25 mouse cellular contexts compared by ENCODE assay signal in genomic region chr6:119412588-119412987, GRCm38 (mm10).
"Had no signal": no experiment of that assay in that cellular context is flagged by ENCODE, and none has a peak within 500 bp of the region (broad histone marks: within the 10 kb centered on the region; RNA-seq: fewer than 3 reads in every experiment).

No protein-coding gene starts in this region.

- H3K36me3 ChIP-seq: heart, embryonic 13.5 days; heart, embryonic 15.5 days; hindbrain, embryonic 13.5 days; hindbrain, embryonic 15.5 days; limb, embryonic 10.5 days; limb, embryonic 12.5 days; liver, embryonic 13.5 days; liver, embryonic 15.5 days had no signal

- DNase-seq: gastrocnemius, adult 2 months; gastrocnemius, postnatal 10 days; gastrocnemius, postnatal 25 days; heart, adult 18-20 months; heart, postnatal 14 days; heart, postnatal 36 days; kidney, adult 18-20 months; kidney, adult 8-10 months; kidney, postnatal 10 days; kidney, postnatal 25 days; kidney, postnatal 4 days; liver; liver, embryonic 13.5 days; liver, postnatal 0 days had no signal

- H3K27me3 ChIP-seq: heart, embryonic 13.5 days; heart, embryonic 15.5 days; hindbrain, embryonic 13.5 days; hindbrain, embryonic 15.5 days; limb, embryonic 12.5 days; liver, embryonic 13.5 days; liver, embryonic 15.5 days had no signal

- H3K9me3 ChIP-seq: heart, embryonic 13.5 days; heart, embryonic 15.5 days; hindbrain, embryonic 13.5 days; hindbrain, embryonic 15.5 days; limb, embryonic 10.5 days; limb, embryonic 12.5 days; liver, embryonic 13.5 days; liver, embryonic 15.5 days had no signal

- H3K4me1 ChIP-seq: hindbrain, embryonic 15.5 days had no signal

- H3K9ac ChIP-seq: heart, embryonic 13.5 days; heart, embryonic 15.5 days; hindbrain, embryonic 13.5 days; hindbrain, embryonic 15.5 days; limb, embryonic 12.5 days; liver, embryonic 13.5 days; liver, embryonic 15.5 days; liver, postnatal 0 days had no signal

- ATAC-seq: hindbrain, postnatal 0 days; liver, postnatal 0 days had no signal

- H3K4me3 ChIP-seq: gastrocnemius, adult 2 months; heart, embryonic 13.5 days; heart, embryonic 15.5 days; hindbrain, embryonic 13.5 days; hindbrain, embryonic 15.5 days; layer of hippocampus, adult 2 months; left cerebral cortex, adult 2 months; limb, embryonic 10.5 days; limb, embryonic 12.5 days; liver, embryonic 13.5 days; liver, embryonic 15.5 days had no signal

- H3K27ac ChIP-seq: gastrocnemius, adult 2 months; heart, embryonic 13.5 days; heart, embryonic 15.5 days; hindbrain, embryonic 13.5 days; hindbrain, embryonic 15.5 days; hindbrain, postnatal 0 days; layer of hippocampus, adult 2 months; left cerebral cortex, adult 2 months; limb, embryonic 10.5 days; limb, embryonic 12.5 days; liver, embryonic 13.5 days; liver, embryonic 15.5 days had no signal

- H3K4me2 ChIP-seq: heart, embryonic 11.5 days; heart, embryonic 13.5 days; heart, embryonic 15.5 days; hindbrain, embryonic 13.5 days; hindbrain, embryonic 15.5 days; limb, embryonic 12.5 days; liver, embryonic 13.5 days; liver, embryonic 15.5 days had no signal
